In the genomic region with DNA sequence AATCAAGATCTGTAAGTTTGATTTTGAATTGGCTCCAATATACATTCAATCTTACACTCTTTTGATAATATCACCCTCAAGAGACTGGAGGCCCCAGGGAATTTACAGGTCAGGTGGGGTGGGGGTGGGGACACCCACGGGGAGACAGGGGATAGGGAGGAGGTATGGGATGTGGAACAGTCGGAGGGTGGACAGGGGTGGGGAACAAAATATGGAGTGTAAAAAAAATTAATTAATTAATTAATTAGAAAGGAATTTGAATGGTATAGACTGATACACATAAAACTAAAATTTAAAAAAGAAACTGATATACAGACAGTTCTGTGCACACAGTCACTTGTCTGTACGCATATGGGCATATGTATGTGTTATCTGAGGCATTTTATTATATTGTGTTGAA, we compare ENCODE assay signal across 23 mouse cellular contexts.
"Had no signal": no experiment of that assay in that cellular context is flagged by ENCODE, and none has a peak within 500 bp of the region (broad histone marks: within the 10 kb centered on the region; RNA-seq: fewer than 3 reads in every experiment).

No protein-coding gene starts in this region.

- H3K4me2 ChIP-seq: heart, embryonic 12.5 days; intestine, embryonic 15.5 days; limb, embryonic 13.5 days; liver, embryonic 11.5 days had no signal

- H3K4me1 ChIP-seq: heart, embryonic 10.5 days; heart, embryonic 12.5 days; hindbrain, embryonic 10.5 days; intestine, embryonic 15.5 days; limb, embryonic 13.5 days had no signal

- H3K27me3 ChIP-seq: heart, embryonic 12.5 days; intestine, embryonic 15.5 days; limb, embryonic 13.5 days had no signal

- H3K4me3 ChIP-seq: gastrocnemius, adult 2 months; heart, embryonic 10.5 days; heart, embryonic 12.5 days; hindbrain, embryonic 10.5 days; intestine, embryonic 15.5 days; layer of hippocampus, adult 2 months; left cerebral cortex, adult 2 months; limb, embryonic 13.5 days had no signal

- H3K27ac ChIP-seq: gastrocnemius, adult 2 months; heart, embryonic 10.5 days; hindbrain, embryonic 10.5 days; intestine, embryonic 15.5 days; layer of hippocampus, adult 2 months; left cerebral cortex, adult 2 months; limb, embryonic 13.5 days had no signal

- ATAC-seq: forebrain, embryonic 16.5 days; inflammation-experienced regulatory T-cells, adult 6 months; intestine, embryonic 15.5 days; intestine, postnatal 0 days had no signal

- DNase-seq: gastrocnemius, adult 2 months; gastrocnemius, postnatal 10 days; gastrocnemius, postnatal 25 days; heart, adult 18-20 months; heart, postnatal 10 days; heart, postnatal 4 days; kidney, adult 18-20 months; kidney, adult 8-10 months; kidney, postnatal 10 days; kidney, postnatal 25 days; kidney, postnatal 4 days; liver had no signal

- H3K9ac ChIP-seq: heart, embryonic 12.5 days; intestine, embryonic 15.5 days; limb, embryonic 13.5 days had no signal

- H3K36me3 ChIP-seq: heart, embryonic 10.5 days; heart, embryonic 12.5 days; hindbrain, embryonic 10.5 days; intestine, embryonic 15.5 days; limb, embryonic 13.5 days had no signal

- H3K9me3 ChIP-seq: heart, embryonic 10.5 days; heart, embryonic 12.5 days; hindbrain, embryonic 10.5 days; intestine, embryonic 15.5 days; limb, embryonic 13.5 days had no signal
